Mouse (Mus musculus) limb, embryonic 15.5 days (tissue): Measurements from ENCODE around the gene Zfp874b. TPM values are rescaled to one million over a fixed set of nuclear protein-coding genes. Genes with fewer than 3 reads are reported as not detected.
"Not testable (repeated sequence)": the region's sequence is repeated elsewhere in the genome, so short reads cannot be mapped to it uniquely, and the experiment has no call there.

ENCODE experiments used
- ATAC-seq: fragments of 200-750 bp; cut with Nextera tagmentation; 2 replicates; pipeline ENCODE4 v1.8.0; 2017; ENCODE audit warnings: low read depth, moderate TSS enrichment; ENCODE audit not compliant: insufficient number of reproducible peaks, low FRiP score, low TSS enrichment
- H3K27ac ChIP-seq: fragments of 300-500 bp; sonication (generic); 2 replicates; pipeline ENCODE4 v1.5.1; 2015; ENCODE audit warnings: moderate library complexity, mild to moderate bottlenecking, inconsistent platforms
- H3K27me3 ChIP-seq: fragments of 300-500 bp; sonication (generic); 2 replicates; pipeline ENCODE4 v1.6.1; 2015; ENCODE audit warnings: inconsistent platforms
- H3K36me3 ChIP-seq: fragments of 300-500 bp; sonication (generic); 2 replicates; pipeline ENCODE4 v1.6.1; 2015; ENCODE audit warnings: inconsistent platforms
- H3K4me1 ChIP-seq: fragments of 300-500 bp; sonication (generic); 2 replicates; pipeline ENCODE4 v1.6.1; 2015; ENCODE audit warnings: inconsistent platforms
- H3K4me2 ChIP-seq: fragments of 300-500 bp; sonication (generic); 2 replicates; pipeline ENCODE4 v1.6.1; 2015; ENCODE audit warnings: mild to moderate bottlenecking, inconsistent platforms
- H3K4me3 ChIP-seq: fragments of 300-500 bp; sonication (generic); 2 replicates; pipeline ENCODE4 v1.5.1; 2015; ENCODE audit warnings: mild to moderate bottlenecking, inconsistent platforms
- H3K9ac ChIP-seq: fragments of 300-500 bp; sonication (generic); 2 replicates; pipeline ENCODE4 v1.6.1; 2015; ENCODE audit warnings: inconsistent platforms
- H3K9me3 ChIP-seq: fragments of 300-500 bp; sonication (generic); 2 replicates; pipeline ENCODE4 v1.6.1; 2016; ENCODE audit warnings: inconsistent platforms
- WGBS: fragments of 180-500 bp; shearing (Covaris S2); methylation state at CpG from one replicate; pipeline ENCODE4 v1.1.7; 2015; 5-methylcytosine and 5-hydroxymethylcytosine counted together
- polyA plus RNA-seq: library from polyadenylated mRNA; unstranded; fragments of >200 nt; fragmentation: Nextera tagmentation; extraction: Ambion mirVana; gene quantifications from 2 replicates; pipeline ENCODE4 v1.2.1, GENCODE M21; 2015

The Zfp874b gene
- polyA plus RNA-seq, 1 experiment from 2014 or later = 4.7 TPM

- peak overlapping the region; percentile 35; the same call in 1 of the 2 replicates for H3K27ac ChIP-seq
- ATAC-seq = no peak
- peaks cover 12% of the 10 kb centered on the region; the same call in 1 of the 2 replicates for H3K36me3 ChIP-seq
- H3K4me1 ChIP-seq = peaks cover 3% of the 10 kb centered on the region; the same call in 1 of the 2 replicates
- peak overlapping the region; percentile 15; the same call in 1 of the 2 replicates for H3K9ac ChIP-seq
- H3K4me2 ChIP-seq = peak overlapping the region; percentile 62
- WGBS = 7% methylated on average over 3 of the region's 3 CpGs
- H3K4me3 ChIP-seq = peak overlapping the region; percentile 64
- H3K27me3 ChIP-seq = no peaks in the 10 kb centered on the region
- no peaks in the 10 kb centered on the region for H3K9me3 ChIP-seq
Measured at GRCm38 (mm10) chr13:67452021-67452309, 32.1 kb downstream of the Zfp874b start.

DNA sequence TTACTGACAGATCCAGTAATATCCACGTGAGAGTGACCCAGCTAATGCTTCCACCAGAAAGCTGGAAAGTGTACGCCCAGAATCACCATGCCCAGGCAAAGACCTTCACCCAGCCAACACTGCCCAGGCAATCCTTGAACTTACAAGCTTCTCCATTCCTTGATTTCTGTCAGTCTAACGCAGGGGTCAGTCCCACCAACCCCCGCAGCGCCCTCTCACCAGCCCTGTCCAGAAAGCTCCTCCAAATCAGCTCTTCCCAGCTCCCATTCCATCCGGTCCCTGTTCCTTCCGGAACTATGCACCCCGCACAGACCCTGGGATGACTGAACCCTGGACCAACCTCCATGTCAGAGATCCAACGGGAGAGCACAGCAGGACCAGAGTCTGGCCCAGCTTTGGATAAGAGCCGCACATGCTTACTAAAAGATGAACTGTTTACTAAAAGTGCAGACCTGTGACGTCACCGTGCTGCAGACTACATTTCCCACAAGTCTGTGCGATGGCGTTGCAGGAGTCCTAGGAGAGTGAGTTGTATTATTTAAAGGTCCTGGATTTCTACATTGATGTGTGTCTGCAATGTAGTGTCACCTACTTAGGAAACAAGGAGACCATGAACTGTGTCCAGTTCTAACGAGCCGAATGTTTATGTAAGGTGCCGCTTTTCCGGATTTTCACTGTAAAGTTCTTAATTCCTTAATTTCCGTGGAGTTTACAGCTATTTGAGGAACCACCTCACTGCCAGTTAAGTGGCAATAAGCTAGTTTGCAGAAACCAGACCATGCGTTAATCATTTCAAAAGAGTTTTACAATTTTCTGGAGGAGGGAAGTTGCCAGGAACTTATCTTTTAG lies 32.7 kb downstream of the Zfp874b start, which contains the start of gene Zfp874a:
TSS of gene Zfp874a (minus strand) at position 453 of the 849 bp plus-strand sequence.
- 1% methylated on average over 20 of the region's 20 CpGs for WGBS
- Histone ChIP-seq H3K27ac (peak within 1 kb of the TSS; percentile 35; the same call in 1 of the 2 replicates), H3K27me3 (no peaks in the 10 kb centered on the region)

DNA sequence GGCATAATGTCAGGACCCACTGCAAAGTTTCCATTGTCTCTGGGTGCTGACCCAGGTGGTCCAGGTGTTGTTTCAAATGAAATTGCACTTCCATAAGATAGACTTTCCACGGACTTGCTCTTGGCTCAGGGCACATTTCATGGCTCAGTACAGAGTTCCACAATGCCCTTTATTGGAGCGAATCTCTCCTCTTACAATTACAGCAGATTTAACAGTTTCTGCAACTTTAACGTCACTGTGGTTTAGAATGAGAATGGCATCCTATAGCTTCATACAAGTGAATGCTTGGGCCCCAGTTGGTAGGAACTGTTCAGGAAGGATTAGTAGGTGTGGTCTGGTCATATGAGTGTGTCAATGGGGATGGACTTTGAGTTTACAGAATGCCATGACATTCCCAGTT lies 47.0 kb downstream of the Zfp874b start:
- H3K27me3 ChIP-seq, H3K27ac ChIP-seq, H3K9me3 ChIP-seq, ATAC-seq, H3K4me2 ChIP-seq, H3K4me3 ChIP-seq, H3K9ac ChIP-seq, H3K4me1 ChIP-seq: not testable (repeated sequence)
- H3K36me3 ChIP-seq = peaks cover 15% of the 10 kb centered on the region; the same call in 1 of the 2 replicates
- WGBS = 62% methylated on average over 1 of the region's 3 CpGs

More for the DNA sequence above, 32.7 kb downstream of the Zfp874b start, which contains the start of gene Zfp874a:
- peaks cover 17% of the 10 kb centered on the region for H3K36me3 ChIP-seq
- ATAC-seq = peak; percentile 93
- peak within 1 kb of the TSS; percentile 62 for H3K4me2 ChIP-seq
- no peaks in the 10 kb centered on the region for H3K9me3 ChIP-seq
- peak within 1 kb of the TSS; percentile 42 for H3K9ac ChIP-seq
- peaks cover 3% of the 10 kb centered on the region; the same call in 1 of the 2 replicates for H3K4me1 ChIP-seq
- peak within 1 kb of the TSS; percentile 64 for H3K4me3 ChIP-seq

GRCm38 (mm10) chr13:67428116-67428515 lies 55.9 kb downstream of the Zfp874b start:
- H3K27me3 ChIP-seq = no peaks in the 10 kb centered on the region
- WGBS = 77% methylated on average over 3 of the region's 3 CpGs
- no peak for ATAC-seq
- no peak overlapping the region for H3K27ac ChIP-seq
- no peak overlapping the region for H3K4me2 ChIP-seq
- no peak overlapping the region for H3K9ac ChIP-seq
- no peaks in the 10 kb centered on the region for H3K4me1 ChIP-seq
- no peak overlapping the region for H3K4me3 ChIP-seq
- H3K9me3 ChIP-seq = no peaks in the 10 kb centered on the region
- no peaks in the 10 kb centered on the region for H3K36me3 ChIP-seq

DNA sequence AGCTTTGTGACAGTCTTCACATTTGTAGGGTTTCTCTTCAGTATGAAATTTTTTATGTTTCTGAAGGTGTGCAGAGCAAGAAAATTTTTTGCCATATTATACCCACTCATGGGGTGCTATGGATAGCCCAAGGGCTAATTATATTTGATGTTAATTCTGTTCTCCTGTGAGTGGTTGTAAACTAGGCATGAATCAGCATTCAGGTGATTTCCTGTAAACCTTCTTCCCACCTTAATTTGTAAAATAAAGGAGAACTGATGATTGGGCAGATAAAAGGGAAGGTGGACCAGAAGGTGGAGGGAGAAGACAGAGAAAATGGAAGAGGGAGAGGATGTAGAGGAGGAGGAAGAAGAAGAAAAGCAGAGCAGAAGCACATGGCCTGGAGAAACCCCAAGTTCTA lies 58.4 kb downstream of the Zfp874b start:
- H3K4me1 ChIP-seq, H3K9me3 ChIP-seq, H3K4me3 ChIP-seq, H3K27ac ChIP-seq, H3K36me3 ChIP-seq, H3K9ac ChIP-seq, H3K27me3 ChIP-seq, H3K4me2 ChIP-seq, ATAC-seq: not testable (repeated sequence)

GRCm38 (mm10) chr13:67422532-67422931 lies 61.5 kb downstream of the Zfp874b start:
- not testable (repeated sequence) for H3K36me3 ChIP-seq, H3K9me3 ChIP-seq, H3K27me3 ChIP-seq, H3K4me1 ChIP-seq, H3K4me2 ChIP-seq, ATAC-seq, H3K27ac ChIP-seq, H3K4me3 ChIP-seq, H3K9ac ChIP-seq
- 86% methylated on average over 2 of the region's 2 CpGs for WGBS

Other genes starting within 250 kb of the Zfp874b start
- 2.0 and 2.1 TPM in 2 replicates for gene Zfp458, start 205.8 kb downstream of the Zfp874b start, polyA plus RNA-seq
- gene Zfp457, start 177.8 kb downstream of the Zfp874b start, polyA plus RNA-seq = 0.42 and 0.50 TPM in 2 replicates
- 2.7 and 3.2 TPM in 2 replicates for gene Zfp595, start 151.7 kb downstream of the Zfp874b start, polyA plus RNA-seq
- gene Gm28044, start 123.7 kb downstream of the Zfp874b start, polyA plus RNA-seq = 0.60 and 0.97 TPM in 2 replicates
- gene Zfp953, start 123.7 kb downstream of the Zfp874b start, polyA plus RNA-seq = 0.84 and 0.90 TPM in 2 replicates
- 0.50 TPM in 1 of 2 replicates, not detected in the other for gene Gm28041, start 108.5 kb downstream of the Zfp874b start, polyA plus RNA-seq
- 1.2 and 1.4 TPM in 2 replicates for gene Zfp456, start 108.4 kb downstream of the Zfp874b start, polyA plus RNA-seq
- gene Zfp429, start 84.4 kb downstream of the Zfp874b start, polyA plus RNA-seq = 7.2 and 7.6 TPM in 2 replicates
- 1.3 and 1.5 TPM in 2 replicates for gene Zfp459, start 62.8 kb downstream of the Zfp874b start, polyA plus RNA-seq
- gene Zfp874a, start 32.6 kb downstream of the Zfp874b start, polyA plus RNA-seq = 10.6 and 11.6 TPM in 2 replicates
- gene Zfp58, start 16.3 kb upstream of the Zfp874b start, polyA plus RNA-seq = 16.2 and 17.0 TPM in 2 replicates
- gene Gm26965, start 41.9 kb upstream of the Zfp874b start, polyA plus RNA-seq = 0.25 TPM in 1 of 2 replicates, not detected in the other
- 23.6 and 27.2 TPM in 2 replicates for gene Zfp87, start 41.9 kb upstream of the Zfp874b start, polyA plus RNA-seq
- 11.0 and 12.6 TPM in 2 replicates for gene Zfp748, start 69.6 kb upstream of the Zfp874b start, polyA plus RNA-seq
- 3.8 and 4.6 TPM in 2 replicates for gene Zfp729b, start 125.4 kb upstream of the Zfp874b start, polyA plus RNA-seq
- gene Gm49345, start 153.5 kb upstream of the Zfp874b start, polyA plus RNA-seq = 0.56 TPM in 1 of 2 replicates, not detected in the other
- gene Zfp729a, start 153.5 kb upstream of the Zfp874b start, polyA plus RNA-seq = 2.1 and 3.2 TPM in 2 replicates
- gene Zfp738, start 202.8 kb upstream of the Zfp874b start, polyA plus RNA-seq = 10.0 and 10.2 TPM in 2 replicates
- 6.4 and 6.8 TPM in 2 replicates for gene Zfp65, start 244.9 kb upstream of the Zfp874b start, polyA plus RNA-seq